In the genomic region with DNA sequence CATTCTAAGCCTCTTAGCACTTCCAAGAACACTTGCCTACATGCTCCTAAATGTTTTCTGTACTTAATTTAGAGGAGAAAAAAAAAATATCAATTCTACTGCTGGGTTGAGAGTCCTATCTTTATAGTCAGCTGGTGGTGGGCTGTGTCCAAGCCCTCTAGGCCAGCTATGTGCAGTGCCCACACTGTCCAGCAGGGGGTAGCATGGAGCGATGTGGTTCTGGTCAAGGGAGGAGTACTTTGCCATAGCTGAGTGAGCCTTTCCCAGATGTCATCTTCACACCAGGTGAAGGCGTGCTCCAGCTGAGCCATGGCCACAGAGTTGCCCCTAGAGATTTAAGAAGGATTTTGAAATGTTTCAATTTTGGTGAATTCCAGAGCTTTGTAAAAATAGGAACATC, we compare ENCODE assay signal across 7 mouse cellular contexts. TPM values are rescaled to one million over a fixed set of nuclear protein-coding genes. Genes with fewer than 3 reads are reported as not detected.
DNase-seq lines count a peak whose midpoint lies in the region; ATAC-seq lines count a peak whose summit lies in the region.

No protein-coding gene starts in this region.

- peak; percentile 43 for DNase-seq in midbrain, embryonic 14.5 days
- DNase-seq in adrenal gland, adult 18-20 months (ENCODE audit: low spot score in 2 of 2), result peak; percentile 83 to 84
- peak; percentile 31 for DNase-seq in embryo, embryonic 11.5 days (ENCODE audit: low read depth, low spot score)
- peak; percentile 84 for DNase-seq in heart, postnatal 4 days
- peak; percentile 75 for DNase-seq in lung, postnatal 25 days (ENCODE audit: low spot score)
- peak; percentile 36 to 50 for DNase-seq in spleen, postnatal 36 days (ENCODE audit: low spot score in 2 of 2)

- no peaks in the 10 kb centered on the region for H3K27me3 ChIP-seq in midbrain, embryonic 14.5 days (ENCODE audit: control insufficient read depth, insufficient read depth, low read length)
- H3K27me3 ChIP-seq in midbrain, embryonic 13.5 days, result no peaks in the 10 kb centered on the region

- no peak for ATAC-seq in midbrain, embryonic 14.5 days (ENCODE audit: low FRiP score, low TSS enrichment)
- ATAC-seq in midbrain, embryonic 13.5 days, result no peak

- H3K27ac ChIP-seq in midbrain, embryonic 14.5 days (replicated peaks; ENCODE audit: low read depth, low read length), result no peak overlapping the region
- no peak overlapping the region for H3K27ac ChIP-seq in midbrain, embryonic 13.5 days

- 51% methylated on average over 2 of the region's 2 CpGs for WGBS in midbrain, embryonic 14.5 days
- WGBS in midbrain, embryonic 13.5 days, result 46% methylated on average over 2 of the region's 2 CpGs

- no peaks in the 10 kb centered on the region for H3K9me3 ChIP-seq in midbrain, embryonic 14.5 days (ENCODE audit: control insufficient read depth, low read length)
- no peaks in the 10 kb centered on the region for H3K9me3 ChIP-seq in midbrain, embryonic 13.5 days

- no peak overlapping the region for H3K4me3 ChIP-seq in midbrain, embryonic 14.5 days (replicated peaks; ENCODE audit: low read depth, low read length)
- no peak overlapping the region for H3K4me3 ChIP-seq in midbrain, embryonic 13.5 days (replicated peaks)

- no peak overlapping the region for H3K9ac ChIP-seq in midbrain, embryonic 14.5 days (replicated peaks; ENCODE audit: low read length)
- no peak overlapping the region for H3K9ac ChIP-seq in midbrain, embryonic 13.5 days (replicated peaks)

- peaks cover 16% of the 10 kb centered on the region; the same call in 1 of the 2 replicates for H3K36me3 ChIP-seq in midbrain, embryonic 14.5 days (ENCODE audit: control insufficient read depth, insufficient read depth, low read length)
- H3K36me3 ChIP-seq in midbrain, embryonic 13.5 days, result peaks cover 8% of the 10 kb centered on the region

- H3K4me2 ChIP-seq in midbrain, embryonic 14.5 days (ENCODE audit: low read length), result no peak overlapping the region
- no peak overlapping the region for H3K4me2 ChIP-seq in midbrain, embryonic 13.5 days (replicated peaks)

- H3K4me1 ChIP-seq in midbrain, embryonic 14.5 days (ENCODE audit: control insufficient read depth, insufficient read depth, low read length), result no peaks in the 10 kb centered on the region
- H3K4me1 ChIP-seq in midbrain, embryonic 13.5 days (replicated peaks), result no peaks in the 10 kb centered on the region

RNA-seq across cellular contexts. Expression of gene Mapk9, which starts 21.7 kb away (rescaled TPM):
- polyA plus RNA-seq in midbrain, embryonic 14.5 days (2014; fragmentation: Nextera tagmentation; extraction: Ambion mirVana), result 58.7 and 72.4 TPM in 2 replicates
- polyA plus RNA-seq in midbrain, embryonic 13.5 days (2015; fragmentation: Nextera tagmentation; extraction: Ambion mirVana), result 43.5 and 49.1 TPM in 2 replicates
- total RNA-seq in adrenal gland, adult 18-20 months (2021), result 10 to 100 TPM; 61.6 to 71.3 TPM
- total RNA-seq in heart, postnatal 4 days (2021), result 10 to 100 TPM; 51.4 to 53.6 TPM

RNA-seq across cellular contexts. Expression of gene Gfpt2, which starts 30.9 kb away (rescaled TPM):
- polyA plus RNA-seq in midbrain, embryonic 14.5 days (2014; fragmentation: Nextera tagmentation; extraction: Ambion mirVana), result 4.1 and 4.5 TPM in 2 replicates
- 3.9 and 4.6 TPM in 2 replicates for polyA plus RNA-seq in midbrain, embryonic 13.5 days (2015; fragmentation: Nextera tagmentation; extraction: Ambion mirVana)
- total RNA-seq in adrenal gland, adult 18-20 months (2021), result 10 to 100 TPM in 1 of 2 experiments, 1 to 10 TPM in 1; 4.3 to 11.2 TPM
- 1 to 10 TPM; 9.1 to 9.3 TPM for total RNA-seq in heart, postnatal 4 days (2021)

Comparison
In these comparisons a context has a peak if more than half of its experiments do, and no peak if none do; other contexts are left out.
1. DNase-seq: peak in every context shown above with its lines; median percentile 84 in heart, postnatal 4 days; 84 in adrenal gland, adult 18-20 months; 75 in lung, postnatal 25 days; 43 in midbrain, embryonic 14.5 days; 43 in spleen, postnatal 36 days; 31 in embryo, embryonic 11.5 days.